Mouse (Mus musculus) embryonic facial prominence, embryonic 15.5 days (tissue): Measurements from ENCODE around the gene Cd5. TPM values are rescaled to one million over a fixed set of nuclear protein-coding genes. Genes with fewer than 3 reads are reported as not detected.

Source experiments
- ATAC-seq: fragments of 200-750 bp; cut with Nextera tagmentation; 2 replicates; pipeline ENCODE4 v1.8.0; 2017; ENCODE audit warnings: low read depth, moderate TSS enrichment; ENCODE audit not compliant: insufficient number of reproducible peaks, low FRiP score, low TSS enrichment
- H3K27ac ChIP-seq: fragments of 300-500 bp; sonication (generic); replicated peaks from 2 replicates; pipeline ENCODE4 v1.5.1; 2015; ENCODE audit warnings: mild to moderate bottlenecking, inconsistent platforms
- H3K27me3 ChIP-seq: fragments of 300-500 bp; sonication (generic); 2 replicates; pipeline ENCODE4 v1.6.1; 2015; ENCODE audit warnings: inconsistent platforms
- H3K36me3 ChIP-seq: fragments of 300-500 bp; sonication (generic); 2 replicates; pipeline ENCODE4 v1.6.1; 2015; ENCODE audit warnings: mild to moderate bottlenecking, inconsistent platforms
- H3K4me1 ChIP-seq: fragments of 300-500 bp; sonication (generic); 2 replicates; pipeline ENCODE4 v1.6.1; 2015; ENCODE audit warnings: inconsistent platforms
- H3K4me2 ChIP-seq: fragments of 300-500 bp; sonication (generic); replicated peaks from 2 replicates; pipeline ENCODE4 v1.6.1; 2015; ENCODE audit warnings: mild to moderate bottlenecking, inconsistent platforms
- H3K4me3 ChIP-seq: fragments of 300-500 bp; sonication (generic); replicated peaks from 2 replicates; pipeline ENCODE4 v1.5.1; 2015; ENCODE audit warnings: mild to moderate bottlenecking, inconsistent platforms
- H3K9ac ChIP-seq: fragments of 300-500 bp; sonication (generic); 2 replicates; pipeline ENCODE4 v1.6.1; 2015; ENCODE audit warnings: inconsistent platforms
- H3K9me3 ChIP-seq: fragments of 300-500 bp; sonication (generic); replicated peaks from 2 replicates; pipeline ENCODE4 v1.6.1; 2016; ENCODE audit warnings: inconsistent platforms
- WGBS: fragments of 180-500 bp; shearing (Covaris S2); methylation state at CpG from one replicate; pipeline ENCODE4 v1.1.7; 2015; 5-methylcytosine and 5-hydroxymethylcytosine counted together
- polyA plus RNA-seq: library from polyadenylated mRNA; unstranded; fragments of >200 nt; fragmentation: Nextera tagmentation; extraction: Ambion mirVana; gene quantifications from 2 replicates; pipeline ENCODE4 v1.2.1, GENCODE M21; 2015

The Cd5 gene
- polyA plus RNA-seq, 1 experiment from 2014 or later = 1.3 TPM

DNA sequence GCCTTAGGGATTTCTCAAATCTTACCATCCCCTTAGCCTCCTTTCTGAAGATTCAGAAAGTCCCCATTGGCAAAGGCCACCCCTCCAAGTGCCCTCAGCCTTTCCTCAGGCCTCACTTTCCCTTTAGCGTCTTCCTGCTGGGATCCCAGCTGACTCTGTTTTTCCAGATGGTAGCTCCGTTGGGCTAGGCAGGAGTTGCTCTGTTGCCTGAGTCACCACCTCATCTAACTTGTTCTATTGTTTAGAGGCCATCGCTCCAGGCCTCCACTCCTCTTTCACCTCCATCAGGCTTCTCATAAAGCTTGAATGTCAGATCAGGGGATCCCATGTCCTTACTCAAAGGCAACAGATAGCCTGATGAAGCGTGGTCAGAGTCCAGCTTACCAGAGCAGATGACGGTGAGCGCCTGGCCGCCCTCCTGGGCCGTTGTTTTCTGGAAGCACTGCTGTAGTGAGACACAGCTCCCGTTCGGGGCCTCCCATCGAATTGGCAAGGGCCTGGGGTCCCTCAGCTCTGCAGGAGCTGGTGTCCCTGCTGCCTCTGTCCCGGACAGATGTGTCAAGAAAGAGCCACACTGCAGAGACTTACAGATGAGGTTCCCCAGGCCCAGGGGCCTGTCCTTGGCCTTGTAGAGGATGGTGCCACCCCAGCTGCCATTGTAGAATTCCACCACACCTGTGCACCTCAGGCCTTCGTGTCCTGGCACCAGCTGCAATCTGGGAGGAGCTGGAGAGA, 14.0 kb downstream of the Cd5 start:
- H3K27me3 ChIP-seq = no peaks in the 10 kb centered on the region
- H3K4me3 ChIP-seq = no peak overlapping the region
- no peaks in the 10 kb centered on the region for H3K9me3 ChIP-seq
- ATAC-seq = no peak
- H3K27ac ChIP-seq = peak overlapping the region; percentile 72
- no peak overlapping the region for H3K9ac ChIP-seq
- no peak overlapping the region for H3K4me2 ChIP-seq
- H3K4me1 ChIP-seq = peaks cover 29% of the 10 kb centered on the region
- H3K36me3 ChIP-seq = no peaks in the 10 kb centered on the region
- WGBS = 70% methylated on average over 13 of the region's 13 CpGs

DNA sequence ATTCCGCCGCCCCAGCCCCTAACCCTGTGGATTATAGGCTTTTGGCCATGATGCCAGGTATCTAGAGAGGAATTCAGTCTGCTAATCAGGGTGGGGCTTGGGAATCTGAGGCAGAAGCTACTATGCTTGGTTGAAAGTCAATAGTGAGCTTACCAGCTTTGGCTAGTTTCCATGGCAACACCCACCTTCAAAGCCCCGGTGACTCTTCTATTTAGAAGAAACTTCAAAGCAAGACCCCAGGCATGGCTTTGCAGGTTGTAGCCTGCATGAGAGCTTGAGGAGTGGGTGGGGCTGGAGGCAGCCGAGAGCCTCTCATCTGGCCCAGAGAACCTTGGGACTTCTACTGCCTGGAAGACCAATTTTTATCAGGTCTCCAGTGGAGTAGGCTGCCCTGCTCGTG, 15.2 kb downstream of the Cd5 start:
- Histone ChIP-seq H3K4me1 (peaks cover 34% of the 10 kb centered on the region), H3K9me3 (no peaks in the 10 kb centered on the region), H3K27me3 (no peaks in the 10 kb centered on the region), H3K36me3 (no peaks in the 10 kb centered on the region), H3K9ac (no peak overlapping the region), H3K27ac (peak overlapping the region; percentile 72), H3K4me3 (no peak overlapping the region), H3K4me2 (no peak overlapping the region)
- ATAC-seq = peak; percentile 27; the same call in 1 of the 2 replicates
- WGBS = 38% methylated on average over 5 of the region's 5 CpGs

DNA sequence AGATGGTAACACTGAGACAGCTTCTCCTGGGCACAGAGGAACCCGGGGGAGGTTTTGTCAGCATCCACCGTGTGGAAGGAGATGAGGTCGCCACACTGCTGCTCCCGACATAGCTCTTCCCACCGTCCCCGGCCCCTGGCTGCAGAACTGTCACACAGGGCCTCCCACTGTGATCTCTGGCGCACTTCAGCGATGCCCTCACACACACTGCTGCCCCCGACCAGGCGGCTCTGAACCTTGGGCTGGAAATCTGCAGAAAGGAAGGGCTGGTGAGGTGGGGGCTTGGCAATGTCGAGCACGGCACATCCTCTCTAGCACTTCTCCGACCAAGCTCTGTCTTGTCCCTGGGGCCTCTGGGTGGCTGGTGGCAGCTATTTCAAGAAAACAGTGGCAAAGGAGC, 15.7 kb downstream of the Cd5 start:
- no peak overlapping the region for H3K4me3 ChIP-seq
- no peak for ATAC-seq
- no peaks in the 10 kb centered on the region for H3K9me3 ChIP-seq
- H3K9ac ChIP-seq = no peak overlapping the region
- peaks cover 34% of the 10 kb centered on the region for H3K4me1 ChIP-seq
- H3K27me3 ChIP-seq = no peaks in the 10 kb centered on the region
- 28% methylated on average over 13 of the region's 13 CpGs for WGBS
- H3K4me2 ChIP-seq = no peak overlapping the region
- H3K36me3 ChIP-seq = no peaks in the 10 kb centered on the region
- H3K27ac ChIP-seq = peak overlapping the region; percentile 72

DNA sequence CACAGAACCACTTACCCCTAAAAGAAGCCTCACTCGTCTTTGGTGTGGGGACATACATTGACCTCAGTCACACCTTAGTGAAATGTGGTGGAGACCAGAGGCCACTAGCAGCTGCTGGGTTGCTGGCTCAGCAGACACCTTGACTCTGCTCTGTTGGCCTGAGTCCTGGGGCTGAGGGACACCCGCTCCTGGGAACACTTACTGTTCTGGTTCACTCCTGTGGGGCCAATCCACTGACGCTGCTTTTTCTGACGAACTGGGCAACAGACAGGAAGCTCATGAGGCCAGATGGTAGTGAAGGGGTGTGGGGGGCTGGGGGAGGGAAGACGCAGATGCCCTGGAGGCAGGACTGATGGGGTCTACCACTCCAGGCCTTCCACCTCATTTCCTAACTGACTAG, 17.7 kb downstream of the Cd5 start:
- Histone ChIP-seq H3K27me3 (no peaks in the 10 kb centered on the region), H3K9me3 (no peaks in the 10 kb centered on the region), H3K27ac (no peak overlapping the region), H3K4me2 (no peak overlapping the region), H3K4me3 (no peak overlapping the region), H3K4me1 (peaks cover 34% of the 10 kb centered on the region), H3K36me3 (no peaks in the 10 kb centered on the region), H3K9ac (no peak overlapping the region)
- WGBS = 39% methylated on average over 5 of the region's 5 CpGs
- ATAC-seq = no peak

DNA sequence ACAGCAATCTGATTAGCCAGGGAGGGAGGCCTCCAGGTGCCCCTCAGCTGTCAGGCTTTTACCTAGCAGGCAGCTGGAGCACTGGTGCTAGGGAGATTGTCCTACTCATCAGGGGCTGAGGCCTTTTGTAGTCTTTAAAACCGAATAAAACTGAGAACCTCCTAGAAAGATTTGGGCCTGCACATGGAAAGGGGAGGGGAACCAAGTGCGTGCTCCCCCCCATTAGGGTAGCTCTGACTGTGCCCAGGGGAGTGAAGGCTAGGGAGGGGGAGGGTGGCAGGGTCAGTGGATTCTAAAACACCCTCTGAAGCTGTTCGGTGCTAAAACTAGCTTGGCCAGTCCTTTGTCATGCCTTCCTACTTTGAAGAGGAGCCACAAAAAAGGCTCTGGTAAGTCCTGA, 18.3 kb downstream of the Cd5 start:
- no peak overlapping the region for H3K4me3 ChIP-seq
- no peak overlapping the region for H3K9ac ChIP-seq
- no peak overlapping the region for H3K4me2 ChIP-seq
- 29% methylated on average over 3 of the region's 3 CpGs for WGBS
- H3K27ac ChIP-seq = no peak overlapping the region
- ATAC-seq = no peak
- no peaks in the 10 kb centered on the region for H3K9me3 ChIP-seq
- no peaks in the 10 kb centered on the region for H3K36me3 ChIP-seq
- H3K4me1 ChIP-seq = peaks cover 34% of the 10 kb centered on the region
- no peaks in the 10 kb centered on the region for H3K27me3 ChIP-seq

DNA sequence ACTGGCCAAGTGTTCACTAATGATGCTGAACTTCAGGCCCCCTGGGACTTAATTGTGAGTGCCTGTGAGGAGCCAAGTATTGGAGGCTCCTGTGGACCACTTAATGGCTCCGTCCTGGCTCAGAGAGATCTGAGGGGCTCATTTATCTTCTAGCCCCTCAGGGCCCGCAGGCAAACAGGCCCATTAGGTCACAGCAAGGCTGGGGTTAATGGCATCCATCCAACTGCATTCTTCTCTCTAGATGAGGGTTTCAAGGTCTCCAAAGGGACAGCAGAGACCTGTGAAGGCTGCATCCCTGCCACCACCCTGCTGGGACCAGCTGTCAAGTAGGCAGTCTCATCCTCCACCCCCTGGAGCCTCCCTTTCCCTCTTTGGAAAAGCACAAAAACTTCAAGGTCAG, 19.1 kb downstream of the Cd5 start:
- ATAC-seq = no peak
- H3K9ac ChIP-seq = no peak overlapping the region
- peaks cover 30% of the 10 kb centered on the region for H3K4me1 ChIP-seq
- no peak overlapping the region for H3K27ac ChIP-seq
- no peaks in the 10 kb centered on the region for H3K27me3 ChIP-seq
- no peaks in the 10 kb centered on the region for H3K36me3 ChIP-seq
- WGBS = 24% methylated on average over 2 of the region's 2 CpGs
- no peak overlapping the region for H3K4me2 ChIP-seq
- H3K4me3 ChIP-seq = no peak overlapping the region
- no peaks in the 10 kb centered on the region for H3K9me3 ChIP-seq

DNA sequence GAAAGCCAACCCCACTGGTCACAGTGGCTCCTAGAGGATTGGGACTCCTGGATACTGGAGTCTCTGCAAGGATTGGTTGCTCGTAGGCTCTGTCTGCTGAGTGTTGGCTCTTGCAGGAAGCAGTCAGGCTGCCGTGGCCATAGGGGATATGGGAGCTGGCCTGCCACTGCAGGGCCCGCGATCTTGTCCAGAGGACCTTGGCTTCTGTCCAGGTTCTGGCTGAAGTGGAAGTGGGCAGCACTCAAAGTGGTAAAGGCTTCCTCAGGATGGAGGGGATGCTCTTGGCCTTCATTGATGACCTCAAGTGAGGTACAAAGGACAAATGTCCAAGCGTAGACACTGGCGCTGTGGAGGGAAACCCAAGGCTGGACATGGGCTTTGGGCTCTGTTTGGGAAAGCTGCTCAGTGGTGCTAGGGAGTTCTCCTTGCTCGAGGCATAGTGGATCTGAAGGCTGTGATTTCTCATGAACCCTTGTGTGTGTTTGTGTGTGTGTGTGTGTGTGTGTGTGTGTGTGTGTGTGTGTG, 20.5 kb downstream of the Cd5 start:
- Histone ChIP-seq H3K4me1 (peaks cover 24% of the 10 kb centered on the region), H3K9me3 (no peaks in the 10 kb centered on the region), H3K4me2 (no peak overlapping the region), H3K4me3 (no peak overlapping the region), H3K9ac (no peak overlapping the region), H3K36me3 (peaks cover 8% of the 10 kb centered on the region), H3K27me3 (no peaks in the 10 kb centered on the region), H3K27ac (no peak overlapping the region)
- WGBS = 75% methylated on average over 7 of the region's 7 CpGs
- ATAC-seq = no peak

DNA sequence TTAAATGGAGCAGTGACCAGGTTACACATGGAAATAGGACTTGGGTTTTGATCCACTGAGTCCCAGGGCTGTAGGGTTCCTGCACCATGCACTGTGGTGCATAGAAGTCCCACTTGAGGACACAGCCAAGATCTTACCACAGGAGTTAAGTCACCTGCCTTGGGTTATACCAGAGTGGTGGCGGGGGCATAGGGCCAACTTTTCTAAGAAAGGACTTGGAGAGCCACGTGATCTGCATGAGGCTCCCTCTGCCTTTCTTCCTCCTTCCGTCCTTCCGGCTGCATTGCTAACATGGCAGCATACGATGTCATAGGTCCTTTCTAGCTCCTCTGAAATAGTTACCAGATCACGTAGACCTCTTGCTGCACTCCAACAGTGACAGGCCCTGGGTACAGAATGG, 23.3 kb downstream of the Cd5 start:
- WGBS = 85% methylated on average over 6 of the region's 6 CpGs

DNA sequence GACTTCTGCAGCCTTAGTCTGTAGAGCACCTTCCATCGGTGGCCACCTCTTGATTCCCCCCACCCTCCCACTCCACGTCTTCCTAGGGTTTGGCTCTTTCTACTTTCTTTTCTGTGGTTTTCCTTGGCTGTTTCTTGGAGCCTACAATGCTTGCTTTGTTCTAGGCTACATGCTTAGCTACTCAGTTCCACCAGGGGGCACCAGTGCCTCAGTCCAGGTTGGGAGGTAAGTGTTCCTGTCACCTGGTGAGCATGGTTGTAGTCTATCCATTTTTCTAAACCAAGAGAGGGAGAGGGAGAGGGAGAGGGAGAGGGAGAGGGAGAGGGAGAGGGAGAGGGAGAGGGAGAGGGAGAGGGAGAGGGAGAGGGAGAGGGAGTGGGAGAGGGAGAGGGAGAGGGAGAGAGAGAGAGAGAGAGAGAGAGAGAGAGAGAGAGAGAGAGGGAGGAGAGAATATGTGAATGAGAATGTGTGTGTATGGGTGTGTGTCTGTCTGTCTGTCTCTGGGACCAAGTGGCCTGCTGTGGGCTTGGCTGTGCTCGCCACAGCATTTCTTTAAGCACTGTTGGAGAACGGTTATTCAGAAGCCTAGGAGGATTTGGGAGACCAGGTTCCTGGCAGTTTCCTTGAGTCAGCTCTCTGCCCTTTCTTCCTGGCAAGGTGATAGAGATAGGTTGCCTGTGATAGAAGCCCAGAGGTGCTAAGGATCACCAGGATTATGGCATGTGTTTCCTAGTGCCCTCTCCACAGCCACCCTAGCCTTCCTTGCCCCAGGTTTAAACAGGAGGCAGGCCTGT, 23.9 kb downstream of the Cd5 start:
- no peaks in the 10 kb centered on the region for H3K27me3 ChIP-seq
- H3K4me2 ChIP-seq = no peak overlapping the region
- no peak overlapping the region for H3K27ac ChIP-seq
- 43% methylated on average over 4 of the region's 4 CpGs for WGBS
- no peak for ATAC-seq
- H3K9me3 ChIP-seq = no peaks in the 10 kb centered on the region
- H3K4me1 ChIP-seq = peaks cover 15% of the 10 kb centered on the region
- H3K36me3 ChIP-seq = peaks cover 40% of the 10 kb centered on the region
- H3K4me3 ChIP-seq = no peak overlapping the region
- H3K9ac ChIP-seq = no peak overlapping the region

More for the DNA sequence above, 23.3 kb downstream of the Cd5 start:
- H3K27ac ChIP-seq = no peak overlapping the region
- ATAC-seq = no peak
- H3K36me3 ChIP-seq = peaks cover 37% of the 10 kb centered on the region
- H3K27me3 ChIP-seq = no peaks in the 10 kb centered on the region
- no peaks in the 10 kb centered on the region for H3K9me3 ChIP-seq
- peaks cover 18% of the 10 kb centered on the region for H3K4me1 ChIP-seq
- H3K4me3 ChIP-seq = no peak overlapping the region
- no peak overlapping the region for H3K4me2 ChIP-seq
- H3K9ac ChIP-seq = no peak overlapping the region

DNA sequence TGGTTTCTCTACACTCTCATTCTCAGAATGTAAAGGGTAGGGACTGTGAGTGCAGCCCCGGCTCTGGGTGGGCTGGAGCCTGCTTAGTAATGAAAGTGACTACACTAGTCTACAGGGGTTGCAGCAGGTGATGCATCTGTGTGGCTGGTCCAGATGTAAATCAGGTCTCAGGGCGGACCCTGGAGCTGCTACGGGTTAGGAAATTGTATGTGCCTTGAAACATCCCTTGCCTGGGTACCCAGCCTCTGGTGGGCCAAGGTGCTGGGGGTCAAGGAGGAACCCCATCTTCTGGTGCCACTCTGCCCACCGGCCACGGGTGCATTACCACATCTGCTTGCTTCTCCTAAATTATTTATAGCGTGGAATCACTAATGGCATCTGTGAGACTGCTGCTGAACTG, 24.6 kb downstream of the Cd5 start:
- Histone ChIP-seq H3K9me3 (no peaks in the 10 kb centered on the region), H3K36me3 (peaks cover 40% of the 10 kb centered on the region), H3K27me3 (no peaks in the 10 kb centered on the region), H3K4me2 (no peak overlapping the region), H3K9ac (no peak overlapping the region), H3K27ac (no peak overlapping the region), H3K4me3 (no peak overlapping the region), H3K4me1 (peaks cover 15% of the 10 kb centered on the region)
- 78% methylated on average over 6 of the region's 6 CpGs for WGBS
- no peak for ATAC-seq

DNA sequence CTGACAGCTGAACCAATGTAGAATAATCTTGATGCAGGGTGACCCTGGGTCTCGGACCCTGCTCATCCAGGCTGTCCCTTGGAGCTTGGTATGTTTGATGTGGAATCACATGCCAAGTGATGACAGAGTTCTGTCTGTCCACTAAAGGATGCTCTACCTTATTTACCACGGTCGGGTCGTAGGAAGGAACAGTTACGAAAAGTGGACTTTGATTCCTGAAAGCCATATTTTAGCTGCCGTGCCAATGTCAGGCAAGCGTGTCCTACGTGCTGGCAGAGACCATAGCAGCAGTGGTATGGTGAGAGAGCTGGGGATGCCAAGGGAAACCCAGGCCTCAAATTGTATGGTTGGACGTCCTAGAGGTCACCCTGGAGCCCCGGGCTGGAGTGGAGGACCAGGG, 25.3 kb downstream of the Cd5 start:
- H3K4me3 ChIP-seq = no peak overlapping the region
- H3K4me1 ChIP-seq = peaks cover 19% of the 10 kb centered on the region
- peaks cover 42% of the 10 kb centered on the region for H3K36me3 ChIP-seq
- no peak overlapping the region for H3K9ac ChIP-seq
- no peaks in the 10 kb centered on the region for H3K27me3 ChIP-seq
- ATAC-seq = no peak
- no peak overlapping the region for H3K4me2 ChIP-seq
- 89% methylated on average over 10 of the region's 10 CpGs for WGBS
- H3K9me3 ChIP-seq = no peaks in the 10 kb centered on the region
- H3K27ac ChIP-seq = no peak overlapping the region
